Mouse (Mus musculus) myocyte (in vitro differentiated cells): ENCODE measurements around the gene Ccdc157. TPM values are rescaled to one million over a fixed set of nuclear protein-coding genes. Genes with fewer than 3 reads are reported as not detected.
"Not testable (repeated sequence)": the region's sequence is repeated elsewhere in the genome, so short reads cannot be mapped to it uniquely, and the experiment has no call there.

Experiments used
- H3K27me3 ChIP-seq: one replicate; pipeline ENCODE4 v1.6.1; 2011; ENCODE audit not compliant: control insufficient read depth, insufficient read depth, insufficient read length
- H3K36me3 ChIP-seq: one replicate; pipeline ENCODE4 v1.6.1; 2011; ENCODE audit not compliant: control insufficient read depth, insufficient read depth
- H3K4me2 ChIP-seq: one replicate; pipeline ENCODE4 v1.6.1; 2011; ENCODE audit warnings: low read depth, control low read depth
- H3K4me3 ChIP-seq: one replicate; pipeline ENCODE4 v1.5.1; 2011; ENCODE audit warnings: mild to moderate bottlenecking, control low read depth, moderate library complexity
- H3K79me2 ChIP-seq: one replicate; pipeline ENCODE4 v1.6.1; 2011; ENCODE audit not compliant: control insufficient read depth, insufficient read depth
- H3ac ChIP-seq: one replicate; pipeline ENCODE4 v1.6.1; 2011; ENCODE audit not compliant: control insufficient read depth, insufficient read length
- CEBPB ChIP-seq: IDR thresholded peaks from 2 replicates; pipeline ENCODE4 v1.6.1; 2011; ENCODE audit warnings: mild to moderate bottlenecking, moderate library complexity; ENCODE audit not compliant: poor library complexity, insufficient read depth, severe bottlenecking
- E2F4 ChIP-seq: IDR thresholded peaks from one replicate; pipeline ENCODE4 v1.6.1; 2011; ENCODE audit warnings: mild to moderate bottlenecking, control low read depth, moderate library complexity; ENCODE audit not compliant: insufficient read depth
- MAX ChIP-seq: IDR thresholded peaks from one replicate; pipeline ENCODE4 v1.6.1; 2011; ENCODE audit warnings: low read depth, mild to moderate bottlenecking, control low read depth
- MYOD1 ChIP-seq, 3 experiments: IDR thresholded peaks; one replicate each; pipeline ENCODE4 v1.6.1; 2011; ENCODE audit warnings: control low read depth in 2 of 3, low read depth in 2 of 3, mild to moderate bottlenecking in 2 of 3, moderate library complexity in 1 of 3; ENCODE audit not compliant: insufficient read length in 2 of 3, control insufficient read depth in 1 of 3
- MYOG ChIP-seq, 3 experiments: IDR thresholded peaks; one replicate each; pipeline ENCODE4 v1.6.1; 2011; ENCODE audit warnings: control low read depth in 2 of 3, low read depth in 2 of 3, mild to moderate bottlenecking in 2 of 3; ENCODE audit not compliant: insufficient read length in 2 of 3, control insufficient read depth in 1 of 3, insufficient read depth in 1 of 3
- POLR2A ChIP-seq: IDR thresholded peaks from one replicate; pipeline ENCODE4 v1.6.1; 2011; ENCODE audit warnings: low read depth, mild to moderate bottlenecking, control low read depth, moderate library complexity; ENCODE audit not compliant: insufficient read length
- POLR2AphosphoS2 ChIP-seq: IDR thresholded peaks from one replicate; pipeline ENCODE4 v1.6.1; 2011; ENCODE audit warnings: low read depth, control low read depth; ENCODE audit not compliant: insufficient read length
- REST ChIP-seq: IDR thresholded peaks from one replicate; pipeline ENCODE4 v1.6.1; 2011; ENCODE audit warnings: mild to moderate bottlenecking, control low read depth, moderate library complexity; ENCODE audit not compliant: insufficient read depth, insufficient read length
- SRF ChIP-seq: IDR thresholded peaks from one replicate; pipeline ENCODE4 v1.6.1; 2011; ENCODE audit warnings: low read depth; ENCODE audit not compliant: control insufficient read depth, insufficient read length
- TCF12 ChIP-seq: IDR thresholded peaks from one replicate; pipeline ENCODE4 v1.6.1; 2011; ENCODE audit warnings: mild to moderate bottlenecking, control low read depth; ENCODE audit not compliant: poor library complexity, insufficient read depth, severe bottlenecking
- TCF3 ChIP-seq: IDR thresholded peaks from one replicate; pipeline ENCODE4 v1.6.1; 2011; ENCODE audit warnings: low read depth, control low read depth; ENCODE audit not compliant: insufficient read length
- USF1 ChIP-seq: IDR thresholded peaks from one replicate; pipeline ENCODE4 v1.6.1; 2011; ENCODE audit warnings: low read depth, mild to moderate bottlenecking, control low read depth, moderate library complexity
- polyA plus RNA-seq: library from polyadenylated mRNA; unstranded; fragments of >200 nt; fragmentation: generic; extraction: Trizol; gene quantifications from one replicate; pipeline ENCODE4 v1.2.1, GENCODE M21; 2012; ENCODE audit warnings: missing spikeins

Ccdc157 gene
- polyA plus RNA-seq, 1 experiment, result 5.6 TPM

GRCm38 (mm10) chr11:4189182-4189581 is 29.1 kb upstream of the Ccdc157 start:
- no peaks in the 10 kb centered on the region for H3K79me2 ChIP-seq
- no peak overlapping the region for H3K4me3 ChIP-seq
- TF ChIP-seq TCF3 (no peak), MYOG (IDR thresholded peaks at IDR 0.05; ENCODE audit: control insufficient read depth in 1 of 3, insufficient read depth in 1 of 3, insufficient read length in 2 of 3, low read depth in 2 of 3) (no peak), TCF12 (no peak), MYOD1 (IDR thresholded peaks at IDR 0.05; ENCODE audit: control insufficient read depth in 1 of 3, insufficient read length in 2 of 3, low read depth in 2 of 3) (no peak), MAX (no peak), SRF (no peak), USF1 (no peak)
- H3ac ChIP-seq, result no peak overlapping the region
- no peaks in the 10 kb centered on the region for H3K36me3 ChIP-seq
- H3K27me3 ChIP-seq, result no peaks in the 10 kb centered on the region
- H3K4me2 ChIP-seq, result no peak overlapping the region

GRCm38 (mm10) chr11:4187318-4187700 is 27.2 kb upstream of the Ccdc157 start:
- TF ChIP-seq POLR2A (no peak), CEBPB (no peak), REST (no peak), TCF12 (no peak), USF1 (no peak), MYOG (IDR thresholded peaks at IDR 0.05; ENCODE audit: control insufficient read depth in 1 of 3, insufficient read depth in 1 of 3, insufficient read length in 2 of 3, low read depth in 2 of 3) (no peak), TCF3 (no peak), MYOD1 (IDR thresholded peaks at IDR 0.05; ENCODE audit: control insufficient read depth in 1 of 3, insufficient read length in 2 of 3, low read depth in 2 of 3) (no peak), SRF (no peak), E2F4 (no peak), MAX (no peak), POLR2AphosphoS2 (no peak)
- H3K4me2 ChIP-seq, result peak overlapping the region; percentile 75
- peak overlapping the region; percentile 57 for H3ac ChIP-seq
- H3K4me3 ChIP-seq, result peak overlapping the region; percentile 34
- H3K27me3 ChIP-seq, result no peaks in the 10 kb centered on the region
- peaks cover 9% of the 10 kb centered on the region for H3K36me3 ChIP-seq
- H3K79me2 ChIP-seq, result no peaks in the 10 kb centered on the region

GRCm38 (mm10) chr11:4186486-4187317 is 26.6 kb upstream of the Ccdc157 start, which contains the start of gene Tbc1d10a:
Gene Tbc1d10a, plus strand, starts transcription at chr11:4186789.
- Histone ChIP-seq H3K4me3 (peak within 1 kb of the TSS; percentile 34), H3K27me3 (no peaks in the 10 kb centered on the region), H3K36me3 (peaks cover 9% of the 10 kb centered on the region), H3K4me2 (peak within 1 kb of the TSS; percentile 92), H3ac (peak within 1 kb of the TSS; percentile 57), H3K79me2 (no peaks in the 10 kb centered on the region)
- TF ChIP-seq SRF, result no peak
- peak; percentile 81 for TF ChIP-seq POLR2AphosphoS2
- peak; percentile 89 for TF ChIP-seq POLR2A

DNA sequence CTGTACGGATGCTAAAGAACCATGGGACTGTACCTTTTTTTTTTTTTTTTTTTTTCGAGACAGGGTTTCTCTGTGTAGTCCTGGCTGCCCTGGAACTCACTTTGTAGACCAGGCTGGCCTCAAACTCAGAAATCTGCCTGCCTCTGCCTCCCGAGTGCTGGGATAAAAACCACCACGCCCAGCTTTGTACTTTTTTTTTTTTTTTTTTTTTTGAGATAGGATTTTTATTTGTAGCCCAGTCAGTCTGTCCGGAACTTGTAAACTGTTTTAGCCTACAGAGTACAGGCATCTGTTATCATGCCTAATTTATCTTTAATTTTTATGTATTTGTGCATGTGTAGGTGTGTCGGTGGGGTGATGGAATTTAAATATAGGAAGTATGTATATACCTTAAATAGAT is 25.4 kb upstream of the Ccdc157 start:
- not testable (repeated sequence) for H3K4me2 ChIP-seq, H3ac ChIP-seq, H3K27me3 ChIP-seq, H3K79me2 ChIP-seq, H3K4me3 ChIP-seq
- peaks cover 20% of the 10 kb centered on the region for H3K36me3 ChIP-seq

- TF ChIP-seq TCF12 (no peak), POLR2A (no peak), MAX (no peak), CEBPB (no peak), POLR2AphosphoS2 (no peak), MYOD1 (IDR thresholded peaks at IDR 0.05; ENCODE audit: control insufficient read depth in 1 of 3, insufficient read length in 2 of 3, low read depth in 2 of 3) (no peak), MYOG (IDR thresholded peaks at IDR 0.05; ENCODE audit: control insufficient read depth in 1 of 3, insufficient read depth in 1 of 3, insufficient read length in 2 of 3, low read depth in 2 of 3) (no peak), SRF (no peak), REST (no peak), USF1 (no peak), E2F4 (no peak), TCF3 (no peak)
- Histone ChIP-seq H3K27me3 (no peaks in the 10 kb centered on the region), H3K4me3 (no peak overlapping the region), H3K4me2 (no peak overlapping the region), H3K36me3 (peaks cover 30% of the 10 kb centered on the region), H3K79me2 (no peaks in the 10 kb centered on the region), H3ac (no peak overlapping the region)
These were observed 24.3 kb upstream of the Ccdc157 start for GRCm38 (mm10) chr11:4184251-4184952.
